7 mouse cellular contexts compared by ENCODE assay signal in genomic region chr8:120332379-120333229, GRCm38 (mm10).
DNase-seq lines count a peak whose midpoint lies in the region; TF ChIP-seq lines count a peak whose summit lies in the region.

No protein-coding gene starts in this region.

- TF ChIP-seq CTCF in layer of hippocampus, adult 2 months (conservative IDR thresholded peaks at IDR 0.05), result peak; percentile 67

- no peak overlapping the region for H3K27ac ChIP-seq in layer of hippocampus, adult 2 months

- no peak for DNase-seq in layer of hippocampus, adult 2 months (ENCODE audit: low spot score in 2 of 2)
- DNase-seq in layer of hippocampus, adult 9-11 months, result no peak
- DNase-seq in MEL-GATA-1-ER (ENCODE audit: extremely low read depth, low read depth), result peak; percentile 97
- DNase-seq in embryo, embryonic 10.5 days (ENCODE audit: low spot score), result peak; percentile 66
- peak; percentile 53 for DNase-seq in naive thymus-derived CD4-positive, alpha-beta T cell, adult 2 months (ENCODE audit: low read depth)
- DNase-seq in right cerebral cortex, adult 2 months (ENCODE audit: low spot score in 2 of 2), result no peak
- no peak for DNase-seq in layer of hippocampus, postnatal 36 days

- H3K4me3 ChIP-seq in layer of hippocampus, adult 2 months, result no peak overlapping the region

Comparison
In these comparisons a context has a peak if more than half of its experiments do, and no peak if none do; other contexts are left out.
1. DNase-seq: peak in MEL-GATA-1-ER (single experiment), embryo, embryonic 10.5 days (single experiment) and naive thymus-derived CD4-positive, alpha-beta T cell, adult 2 months (single experiment); none in layer of hippocampus, adult 2 months (0 of 2), layer of hippocampus, adult 9-11 months (single experiment), right cerebral cortex, adult 2 months (0 of 2) and layer of hippocampus, postnatal 36 days (0 of 2).